Comparison of ENCODE assay signal across 18 mouse cellular contexts in genomic region chr11:23436076-23436475, GRCm38 (mm10).
DNase-seq lines count a peak whose midpoint lies in the region; ATAC-seq and TF ChIP-seq lines count a peak whose summit lies in the region.
"Had no signal": no experiment of that assay in that cellular context is flagged by ENCODE, and none has a peak within 500 bp of the region (broad histone marks: within the 10 kb centered on the region; RNA-seq: fewer than 3 reads in every experiment).

No protein-coding gene starts in this region.

- no peaks in the 10 kb centered on the region for H3K27me3 ChIP-seq in embryonic facial prominence, embryonic 11.5 days (ENCODE audit: control insufficient read depth, insufficient read depth, low read length)
- H3K27me3 ChIP-seq in embryonic facial prominence, embryonic 10.5 days (replicated peaks; ENCODE audit: low read depth, poor library complexity, severe bottlenecking): no peaks in the 10 kb centered on the region
- no peaks in the 10 kb centered on the region for H3K27me3 ChIP-seq in liver, postnatal 0 days (ENCODE audit: insufficient read depth, low read length)
- no peaks in the 10 kb centered on the region for H3K27me3 ChIP-seq in liver, embryonic 12.5 days (replicated peaks)
- H3K27me3 ChIP-seq in splenic B cell, adult 2 months (ENCODE audit: control insufficient read depth, insufficient read depth, low read length, poor library complexity, severe bottlenecking): no peaks in the 10 kb centered on the region; the same call in 1 of the 2 replicates
- H3K27me3 ChIP-seq: embryonic facial prominence, embryonic 15.5 days; forebrain, embryonic 13.5 days; hindbrain, embryonic 15.5 days; midbrain, embryonic 12.5 days had no signal

- no peaks in the 10 kb centered on the region for H3K9me3 ChIP-seq in embryonic facial prominence, embryonic 11.5 days (replicated peaks; ENCODE audit: control insufficient read depth, low read length)
- H3K9me3 ChIP-seq in embryonic facial prominence, embryonic 10.5 days: no peaks in the 10 kb centered on the region
- H3K9me3 ChIP-seq in liver, postnatal 0 days (ENCODE audit: low read length): no peaks in the 10 kb centered on the region
- no peaks in the 10 kb centered on the region for H3K9me3 ChIP-seq in liver, embryonic 12.5 days (replicated peaks)
- H3K9me3 ChIP-seq: embryonic facial prominence, embryonic 15.5 days; forebrain, embryonic 13.5 days; hindbrain, embryonic 15.5 days; midbrain, embryonic 12.5 days had no signal

- peak; percentile 15 for DNase-seq in embryonic facial prominence, embryonic 11.5 days (ENCODE audit: low spot score)
- DNase-seq in embryonic facial prominence, embryonic 10.5 days (ENCODE audit: low spot score): no peak
- no peak for DNase-seq in liver, postnatal 0 days
- DNase-seq in NIH3T3 (ENCODE audit: low read depth): peak; percentile 18
- DNase-seq in splenic B cell, adult 2 months (ENCODE audit: low read depth, low spot score): peak; percentile 11
- DNase-seq in layer of hippocampus, postnatal 25 days (ENCODE audit: extremely low spot score in 1 of 2, low spot score in 1 of 2): no peak
- no peak for DNase-seq in left cerebral cortex, adult 18-20 months (ENCODE audit: low spot score in 2 of 2)
- DNase-seq: adrenal gland, postnatal 14 days; cerebellum, postnatal 14 days; gastrocnemius, postnatal 25 days; liver; spleen, adult 18-20 months; thymus, postnatal 36 days had no signal

- no peak overlapping the region for H3K9ac ChIP-seq in embryonic facial prominence, embryonic 11.5 days (replicated peaks; ENCODE audit: low read length)
- no peak overlapping the region for H3K9ac ChIP-seq in liver, postnatal 0 days (replicated peaks)
- no peak overlapping the region for H3K9ac ChIP-seq in liver, embryonic 12.5 days
- H3K9ac ChIP-seq: embryonic facial prominence, embryonic 15.5 days; forebrain, embryonic 13.5 days; hindbrain, embryonic 15.5 days; midbrain, embryonic 12.5 days had no signal

- ATAC-seq in embryonic facial prominence, embryonic 11.5 days (replicated peaks; ENCODE audit: insufficient number of reproducible peaks, low FRiP score, low TSS enrichment, low read depth): no peak
- ATAC-seq in liver, postnatal 0 days: no peak
- no peak for ATAC-seq in liver, embryonic 12.5 days
- ATAC-seq: forebrain, embryonic 13.5 days had no signal

- no peaks in the 10 kb centered on the region for H3K4me1 ChIP-seq in embryonic facial prominence, embryonic 11.5 days (ENCODE audit: control insufficient read depth, insufficient read depth, low read length)
- H3K4me1 ChIP-seq in embryonic facial prominence, embryonic 10.5 days: no peaks in the 10 kb centered on the region
- no peaks in the 10 kb centered on the region for H3K4me1 ChIP-seq in liver, postnatal 0 days (ENCODE audit: insufficient read depth)
- no peaks in the 10 kb centered on the region for H3K4me1 ChIP-seq in liver, embryonic 12.5 days
- H3K4me1 ChIP-seq: embryonic facial prominence, embryonic 15.5 days; forebrain, embryonic 13.5 days; hindbrain, embryonic 15.5 days; midbrain, embryonic 12.5 days had no signal

- TF ChIP-seq EP300 in liver, postnatal 0 days (IDR thresholded peaks at IDR 0.05; ENCODE audit: low read depth): no peak

- TF ChIP-seq CTCF in liver, postnatal 0 days (IDR thresholded peaks at IDR 0.05; ENCODE audit: low read depth): peak; percentile 37

- H3K4me3 ChIP-seq in embryonic facial prominence, embryonic 11.5 days (ENCODE audit: low read depth, low read length): no peak overlapping the region
- no peak overlapping the region for H3K4me3 ChIP-seq in embryonic facial prominence, embryonic 10.5 days
- no peak overlapping the region for H3K4me3 ChIP-seq in liver, postnatal 0 days (ENCODE audit: low read depth, low read length)
- no peak overlapping the region for H3K4me3 ChIP-seq in liver, embryonic 12.5 days
- H3K4me3 ChIP-seq: embryonic facial prominence, embryonic 15.5 days; forebrain, embryonic 13.5 days; hindbrain, embryonic 15.5 days; midbrain, embryonic 12.5 days had no signal

- no peak overlapping the region for H3K4me2 ChIP-seq in embryonic facial prominence, embryonic 11.5 days (ENCODE audit: low read depth, low read length)
- H3K4me2 ChIP-seq in liver, postnatal 0 days (ENCODE audit: low read depth, low read length): no peak overlapping the region
- H3K4me2 ChIP-seq in liver, embryonic 12.5 days: no peak overlapping the region
- H3K4me2 ChIP-seq: embryonic facial prominence, embryonic 15.5 days; forebrain, embryonic 13.5 days; hindbrain, embryonic 15.5 days; midbrain, embryonic 12.5 days had no signal

- 88% methylated on average over 2 of the region's 2 CpGs for WGBS in embryonic facial prominence, embryonic 11.5 days
- 86% methylated on average over 2 of the region's 2 CpGs for WGBS in embryonic facial prominence, embryonic 10.5 days
- 80% methylated on average over 2 of the region's 2 CpGs for WGBS in liver, postnatal 0 days (ENCODE audit: insufficient replicate concordance)
- 79% methylated on average over 2 of the region's 2 CpGs for WGBS in liver, embryonic 12.5 days (ENCODE audit: insufficient replicate concordance)

- peaks cover 3% of the 10 kb centered on the region for H3K36me3 ChIP-seq in embryonic facial prominence, embryonic 11.5 days (replicated peaks; ENCODE audit: control insufficient read depth, insufficient read depth, low read depth, low read length)
- H3K36me3 ChIP-seq in embryonic facial prominence, embryonic 10.5 days (replicated peaks): peaks cover 95% of the 10 kb centered on the region
- peaks cover 67% of the 10 kb centered on the region for H3K36me3 ChIP-seq in liver, postnatal 0 days (replicated peaks; ENCODE audit: insufficient read depth, low read length)
- H3K36me3 ChIP-seq in liver, embryonic 12.5 days: peaks cover 90% of the 10 kb centered on the region
- H3K36me3 ChIP-seq in splenic B cell, adult 2 months (ENCODE audit: control insufficient read depth, insufficient read depth, low read length, poor library complexity, severe bottlenecking): peaks cover 16% of the 10 kb centered on the region

- H3K27ac ChIP-seq in embryonic facial prominence, embryonic 11.5 days (replicated peaks; ENCODE audit: low read depth, low read length): no peak overlapping the region
- H3K27ac ChIP-seq in embryonic facial prominence, embryonic 10.5 days (replicated peaks): no peak overlapping the region
- H3K27ac ChIP-seq in liver, postnatal 0 days (ENCODE audit: low read depth): no peak overlapping the region
- H3K27ac ChIP-seq in liver, embryonic 12.5 days: no peak overlapping the region
- H3K27ac ChIP-seq: embryonic facial prominence, embryonic 15.5 days; forebrain, embryonic 13.5 days; hindbrain, embryonic 15.5 days; midbrain, embryonic 12.5 days had no signal

Comparison
In these comparisons a context has a peak if more than half of its experiments do, and no peak if none do; other contexts are left out.
1. DNase-seq: peak in embryonic facial prominence, embryonic 11.5 days (single experiment), NIH3T3 (single experiment) and splenic B cell, adult 2 months (single experiment); none in embryonic facial prominence, embryonic 10.5 days (single experiment), liver, postnatal 0 days (single experiment), layer of hippocampus, postnatal 25 days (0 of 2) and left cerebral cortex, adult 18-20 months (0 of 2).